Mouse (Mus musculus) lung, postnatal 14 days (tissue): ENCODE measurements around the gene Fam189a2.

Experiments used
- DNase-seq: peaks from one replicate; pipeline ENCODE4 v3.0.0; 2021

The Fam189a2 gene

DNA sequence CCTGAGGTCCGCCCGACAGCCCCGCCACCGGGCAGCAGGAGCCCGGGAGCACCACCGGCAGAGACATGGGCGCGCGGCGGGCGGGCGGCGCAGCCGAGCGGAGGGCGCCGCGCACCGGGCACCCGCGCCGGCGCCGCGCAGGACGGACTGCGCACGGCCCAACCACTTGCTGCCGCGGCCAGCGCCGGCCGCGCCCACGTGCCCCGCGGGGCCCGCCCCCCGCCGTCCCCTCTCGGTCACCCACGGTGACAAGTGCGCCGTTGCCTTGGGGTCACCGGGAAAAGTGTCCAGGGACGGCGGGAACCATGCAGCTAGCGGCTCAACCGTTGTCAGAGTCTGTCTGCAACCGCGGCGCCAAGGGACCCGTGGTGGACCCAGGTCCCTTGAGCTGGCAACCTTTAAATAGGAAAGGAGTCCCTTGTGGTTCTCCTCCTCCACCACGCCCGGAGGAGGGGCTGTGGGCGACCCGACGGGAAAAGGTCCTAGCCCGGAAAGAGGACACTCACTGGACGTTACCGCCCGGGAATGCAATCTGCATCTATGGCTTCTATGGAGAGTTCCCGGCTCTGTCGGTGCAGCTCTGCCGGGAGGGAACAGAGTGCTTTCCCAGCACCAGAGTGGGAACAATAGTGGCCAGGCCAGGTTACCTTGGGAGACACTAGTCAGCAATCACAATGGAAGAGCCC, at the start of gene Fam189a2:
Fam189a2 (minus strand) TSS at position 149 of the 686 bp plus-strand sequence.
- peak; percentile 63 for DNase-seq

DNA sequence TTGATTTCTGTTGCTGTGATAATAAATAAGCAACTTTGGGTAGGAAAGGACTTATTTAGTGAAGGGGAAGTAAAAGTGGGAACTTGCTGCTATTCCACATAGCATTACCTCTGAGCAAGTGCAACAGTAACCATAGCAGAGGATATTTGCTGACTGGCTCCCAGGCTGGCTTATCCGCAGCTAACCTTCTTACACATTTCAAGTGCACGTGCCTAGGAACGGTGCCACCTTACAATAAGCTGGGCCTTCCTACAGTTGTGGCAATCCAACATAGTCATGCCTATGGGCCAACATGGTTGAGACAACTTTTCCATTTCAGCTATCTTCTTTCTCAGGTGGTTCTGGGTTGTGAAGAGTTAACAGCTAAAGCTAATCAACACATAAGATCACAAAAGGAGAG, 46.8 kb upstream of the Fam189a2 start:
- no peak for DNase-seq

DNA sequence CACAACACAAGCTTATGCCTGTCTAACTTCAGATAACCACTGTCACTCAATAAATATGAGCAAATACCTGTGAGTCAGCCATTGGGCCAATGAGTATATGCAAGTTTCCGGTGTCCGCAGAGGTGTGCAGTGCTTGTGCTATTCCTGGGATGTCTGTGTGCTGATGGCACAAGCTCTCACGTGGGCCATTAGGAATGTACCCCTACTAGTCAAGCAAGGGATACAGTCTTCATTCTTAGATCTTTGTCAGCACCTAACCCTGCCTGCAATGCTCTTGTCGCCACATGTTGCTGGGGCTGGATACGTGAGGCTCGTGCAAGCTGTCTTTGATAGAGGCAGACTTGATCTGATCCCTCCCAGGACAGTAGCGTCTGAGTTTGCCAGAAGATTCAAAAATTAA, 45.7 kb upstream of the Fam189a2 start:
- DNase-seq: no peak

DNA sequence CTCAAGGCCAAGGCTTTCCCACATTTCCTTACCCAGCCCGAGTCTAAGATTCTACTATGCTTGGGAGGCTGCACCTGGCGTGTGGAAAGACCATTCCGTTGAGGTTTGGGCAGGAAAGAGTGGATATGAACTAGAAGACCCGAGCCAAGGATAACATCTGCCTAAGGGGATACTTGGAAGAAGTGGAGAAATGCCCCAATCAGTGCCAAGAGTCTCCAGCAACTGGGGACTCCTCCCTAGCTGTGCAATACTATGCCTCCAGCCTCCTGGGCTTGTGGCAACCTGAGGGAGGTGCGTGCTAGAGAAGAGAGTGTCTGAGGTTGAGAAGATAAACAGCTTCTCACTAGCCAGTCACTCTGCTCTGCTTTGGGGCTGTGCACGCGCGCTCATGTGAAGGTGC, 45.1 kb upstream of the Fam189a2 start:
- DNase-seq: no peak

DNA sequence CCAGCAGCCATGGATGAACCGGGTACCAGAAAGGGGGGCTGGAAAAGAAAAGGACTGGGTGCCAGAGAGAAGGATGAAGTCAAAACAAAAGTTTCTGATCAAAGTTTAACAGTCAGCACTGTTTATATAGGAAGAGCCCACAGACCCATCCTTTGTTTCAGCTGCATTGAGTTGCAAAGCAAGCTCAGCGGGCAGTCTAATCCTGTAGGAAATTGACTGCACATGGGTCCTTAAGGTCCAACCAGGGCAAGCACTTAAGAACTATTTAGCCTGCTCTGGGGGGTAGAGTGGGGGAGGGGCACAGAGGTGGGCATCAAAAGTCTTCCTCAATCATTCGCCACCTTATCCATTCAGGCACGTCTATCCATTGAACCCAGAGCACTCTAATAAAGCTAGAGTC, 42.3 kb upstream of the Fam189a2 start:
- no peak for DNase-seq

DNA sequence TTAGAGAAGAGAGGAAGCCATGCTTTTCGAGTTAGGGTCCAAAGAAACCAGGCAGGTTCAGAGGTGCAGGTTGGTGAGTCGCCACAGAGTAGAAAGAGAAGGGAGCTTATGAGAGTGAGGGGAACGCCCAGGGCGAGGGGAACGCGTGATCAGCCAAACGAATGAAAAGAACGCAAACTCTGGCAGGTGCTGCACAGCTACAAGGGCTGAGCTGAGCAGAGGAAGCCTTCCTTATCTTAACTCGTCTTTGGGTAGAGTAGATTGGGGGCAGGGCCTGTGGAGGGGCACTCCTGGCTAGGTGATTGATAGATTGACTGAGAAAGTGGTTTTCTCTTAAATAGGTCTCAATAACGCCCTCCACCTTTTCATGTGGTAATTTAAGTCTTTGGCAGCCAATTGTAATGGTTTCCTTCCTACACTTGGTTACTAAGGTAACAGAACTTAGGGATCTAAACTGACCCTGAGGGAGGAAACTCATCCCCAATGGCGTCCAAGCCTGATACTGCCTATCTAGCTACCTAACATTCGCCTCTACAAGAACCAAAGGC, 33.6 kb upstream of the Fam189a2 start:
- DNase-seq: no peak

DNA sequence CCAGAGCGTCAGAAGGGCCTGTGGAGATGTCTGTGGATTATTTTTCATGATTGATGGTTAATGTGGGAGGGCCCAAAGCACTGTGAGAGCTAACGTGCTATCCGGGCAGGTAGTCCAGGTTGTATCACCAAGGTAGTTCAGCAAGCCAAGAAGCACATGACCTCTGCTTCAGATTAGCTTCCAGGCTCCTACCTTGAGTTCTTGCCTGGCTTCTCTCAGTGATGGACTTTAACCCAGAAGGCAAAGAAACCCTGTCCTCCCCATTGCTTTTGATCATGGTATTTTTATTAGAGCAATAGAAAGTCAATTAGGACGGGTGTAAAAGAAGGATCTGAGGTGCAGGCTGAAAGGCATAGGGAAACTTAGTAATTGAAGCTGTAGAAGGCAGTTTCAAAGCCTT, 32.8 kb upstream of the Fam189a2 start:
- DNase-seq: no peak

DNA sequence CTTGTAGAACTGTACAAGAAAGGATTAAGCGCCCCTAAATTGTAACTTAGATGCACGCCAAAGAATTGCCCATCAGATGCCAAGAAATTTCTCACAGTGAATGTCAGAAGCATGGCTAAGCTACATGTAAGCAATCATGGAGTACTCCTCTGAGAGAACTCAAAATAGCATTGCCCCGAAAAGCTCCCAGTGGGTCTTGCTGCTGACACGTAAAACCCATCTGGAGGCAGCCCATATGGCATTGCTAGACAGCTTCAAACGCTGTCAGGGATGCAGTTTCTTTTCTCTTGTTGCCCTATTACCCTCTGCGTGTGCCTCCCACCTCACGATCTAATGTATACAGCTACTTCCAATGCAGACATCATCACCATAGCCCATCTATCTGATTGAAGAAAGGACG, 28.0 kb upstream of the Fam189a2 start:
- DNase-seq: no peak

DNA sequence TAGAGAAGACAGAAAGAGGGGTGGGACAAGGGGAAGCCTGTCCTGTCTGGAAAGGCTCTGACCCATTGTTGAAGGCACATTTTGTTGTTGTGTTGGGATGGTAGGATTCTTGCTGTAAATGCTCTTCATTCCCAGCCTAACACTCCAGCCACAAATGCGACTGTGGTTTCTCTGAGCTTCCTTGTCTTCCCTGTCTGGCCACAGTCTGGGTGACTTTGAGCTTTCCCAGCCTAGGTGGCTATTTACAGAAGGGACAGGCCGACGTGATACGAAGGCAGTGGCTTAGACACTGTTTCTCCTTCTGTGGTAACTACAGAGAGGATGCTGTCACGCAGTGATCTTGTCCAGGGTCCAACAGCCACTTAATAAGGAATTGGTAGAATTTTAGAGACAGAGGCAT, 27.2 kb upstream of the Fam189a2 start:
- DNase-seq: no peak

DNA sequence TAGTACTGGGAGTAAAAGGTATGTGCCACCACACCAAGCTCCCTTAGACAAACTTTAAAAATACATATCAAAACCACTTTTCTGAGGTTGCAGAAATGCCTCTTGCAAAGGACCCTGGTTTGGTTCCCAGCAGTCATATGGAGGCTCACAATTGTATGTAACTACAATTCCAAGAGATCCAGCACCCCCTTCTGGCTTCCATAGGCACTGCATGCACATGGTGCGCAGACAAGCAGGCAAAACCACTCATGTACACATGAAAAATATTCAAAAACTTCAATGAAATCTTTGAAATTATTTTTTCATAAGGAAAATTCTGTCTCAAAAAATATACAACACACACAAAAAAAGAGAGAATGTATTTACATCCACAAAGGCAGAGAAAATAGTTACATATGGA, 26.1 kb upstream of the Fam189a2 start:
- DNase-seq: no peak

DNA sequence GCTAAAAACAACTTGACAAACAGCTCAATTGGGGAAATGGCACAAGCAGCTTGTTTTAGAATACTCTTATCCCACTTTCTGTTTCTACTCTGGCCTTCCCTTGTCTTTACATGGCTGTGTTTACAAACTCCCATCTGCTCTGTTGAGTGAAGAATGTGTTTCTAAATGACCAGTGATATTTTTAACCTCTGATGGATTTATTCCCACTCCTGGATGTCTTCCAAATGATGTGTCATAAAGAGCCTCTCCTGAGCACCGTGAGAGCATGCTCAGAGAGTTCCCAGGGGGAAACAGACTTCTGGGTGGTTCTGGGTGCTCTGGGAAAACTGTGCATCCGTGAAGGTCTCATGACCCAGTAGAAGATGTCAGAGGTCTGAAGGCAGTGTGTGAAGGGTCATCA, 24.1 kb upstream of the Fam189a2 start:
- DNase-seq: peak; percentile 54

DNA sequence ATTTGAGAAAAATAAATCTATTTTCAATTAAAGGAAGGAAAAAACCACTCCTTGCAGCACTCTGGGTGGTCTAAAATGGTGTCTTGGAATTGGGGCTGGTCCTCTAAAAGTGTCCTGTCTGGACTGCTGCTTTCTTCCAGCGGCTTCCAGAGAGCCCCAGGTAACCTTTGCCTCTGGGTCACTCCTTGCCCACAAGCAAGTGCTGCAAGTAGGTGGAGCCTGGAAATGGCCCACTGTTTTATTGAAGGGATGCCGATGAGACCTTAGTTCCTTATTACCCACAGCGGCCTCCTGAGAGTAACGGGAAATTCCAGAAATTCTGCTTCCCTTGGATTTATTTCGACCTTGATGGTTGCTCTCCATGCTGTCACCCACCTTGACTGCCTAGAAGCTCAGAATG, 23.4 kb upstream of the Fam189a2 start:
- DNase-seq: no peak

DNA sequence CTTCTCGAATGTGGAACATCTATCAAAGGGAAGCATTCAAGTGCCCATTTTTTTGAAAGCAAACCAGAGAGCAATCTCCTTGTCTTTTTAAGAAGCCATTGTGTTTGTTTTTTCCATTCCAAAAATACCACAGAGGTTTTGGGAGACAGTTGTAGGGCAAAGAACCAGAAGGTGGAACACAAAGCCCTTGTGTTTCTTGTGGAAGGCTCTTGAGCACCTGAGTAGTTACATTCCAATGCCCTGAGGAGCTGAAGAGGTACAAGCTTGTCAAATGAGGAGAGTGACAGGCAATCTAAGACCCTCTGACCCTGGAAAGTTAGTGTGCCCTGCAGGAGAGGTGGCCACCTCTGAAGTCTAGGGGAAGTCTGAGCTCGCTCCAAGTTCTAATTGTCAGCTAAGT, 19.7 kb upstream of the Fam189a2 start:
- no peak for DNase-seq

DNA sequence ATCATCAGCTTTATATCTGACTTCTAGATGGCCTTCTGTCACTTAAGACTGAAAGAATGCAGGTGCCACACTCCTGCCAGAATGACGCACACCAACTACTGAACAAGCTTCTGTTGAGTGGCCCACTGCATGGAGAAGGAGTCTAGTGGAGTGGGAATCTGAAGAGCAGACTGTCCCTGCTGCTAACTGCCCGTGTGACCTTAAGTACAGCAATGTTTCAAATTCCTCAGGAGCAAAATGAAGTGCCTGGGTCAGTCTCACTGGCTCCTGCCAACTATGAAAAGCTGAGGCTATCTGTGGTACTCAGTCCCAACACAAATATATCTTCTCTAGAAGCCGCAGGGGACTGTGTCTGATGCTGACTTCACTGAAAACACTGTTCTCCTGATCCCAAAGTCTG, 18.5 kb upstream of the Fam189a2 start:
- DNase-seq: peak; percentile 52

DNA sequence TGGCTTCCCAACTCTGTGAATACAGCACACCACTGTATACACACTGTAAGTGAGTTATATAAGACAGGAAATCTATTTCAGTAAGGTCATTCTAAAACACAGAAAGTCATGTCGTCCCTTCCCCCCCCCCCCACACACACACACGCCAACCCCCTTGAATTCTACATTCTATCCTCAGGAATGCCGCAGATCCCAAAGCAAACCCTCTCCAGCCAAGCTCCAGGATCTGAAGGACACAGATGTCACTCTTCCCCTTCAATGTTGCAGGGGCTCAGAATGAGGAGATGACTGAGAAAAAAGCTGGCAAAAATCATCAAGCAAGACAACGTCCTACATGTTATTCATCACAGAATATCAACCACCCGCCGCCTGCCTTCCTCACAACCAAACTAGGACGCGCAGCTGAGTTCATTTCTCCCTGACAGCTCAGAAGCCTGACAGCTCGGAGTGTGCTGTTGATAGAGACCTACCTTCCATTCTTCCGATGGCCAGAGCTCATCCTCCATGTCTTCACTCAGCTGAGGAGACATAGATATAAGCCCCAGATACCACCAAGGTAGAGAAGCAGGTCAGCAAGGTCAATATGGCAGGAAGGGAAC, 15.7 kb upstream of the Fam189a2 start:
- DNase-seq: no peak

DNA sequence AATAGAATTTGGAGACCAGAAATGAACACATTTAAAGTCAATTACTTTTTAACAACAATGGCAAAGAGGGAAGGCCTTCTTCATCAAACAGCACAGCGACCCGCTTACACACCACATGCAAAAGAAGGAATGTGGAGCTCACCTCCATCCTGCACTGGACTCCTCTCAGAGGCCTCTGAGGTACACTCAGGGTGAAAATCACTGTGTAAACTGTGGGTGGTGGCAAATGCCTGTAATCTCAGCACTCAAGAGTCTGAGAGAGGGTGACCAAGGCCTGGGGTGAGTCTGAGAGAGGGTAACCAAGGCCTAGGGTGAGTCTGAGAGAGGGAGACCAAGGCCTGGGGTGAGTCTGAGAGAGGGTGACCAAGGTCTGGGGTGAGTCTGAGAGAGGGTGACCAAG, 11.6 kb upstream of the Fam189a2 start:
- no peak for DNase-seq

DNA sequence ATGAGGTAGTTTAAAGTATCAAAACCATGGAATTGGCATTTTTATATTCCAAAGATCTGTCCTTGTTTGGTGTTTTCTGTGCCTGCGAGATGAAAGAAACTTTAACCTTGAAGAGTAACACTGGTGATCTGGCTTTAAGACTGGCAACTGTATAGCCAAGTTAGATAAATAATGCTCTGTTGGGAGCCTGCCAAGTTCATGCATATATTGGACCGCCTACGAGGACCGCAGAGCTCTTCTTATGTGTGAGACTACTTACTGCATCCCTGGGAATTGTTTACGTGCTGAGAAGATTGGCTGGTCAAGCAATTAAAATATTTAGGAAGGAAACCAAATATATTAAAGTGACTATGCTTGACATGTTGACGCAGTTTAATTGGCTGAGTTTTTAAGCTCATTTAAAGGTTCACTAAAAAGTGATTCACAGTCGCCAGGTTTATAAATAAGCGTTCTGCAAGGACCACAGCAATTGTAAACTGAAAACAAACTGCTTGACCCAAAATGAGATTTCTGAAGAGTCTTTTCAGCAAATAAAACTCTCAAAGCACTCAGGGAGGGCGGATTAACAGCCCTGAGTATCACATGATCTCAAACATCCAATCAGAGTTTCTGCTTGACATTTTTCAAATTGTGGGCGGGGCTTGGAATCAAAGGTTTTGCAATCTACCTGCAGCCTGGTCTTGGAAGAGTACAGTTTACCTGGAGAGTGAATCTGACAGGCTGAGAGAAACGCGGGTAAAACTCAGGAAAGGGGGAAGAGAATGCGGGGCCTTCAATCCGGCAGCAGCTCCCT, 8.4 kb upstream of the Fam189a2 start:
- DNase-seq: peak; percentile 73

DNA sequence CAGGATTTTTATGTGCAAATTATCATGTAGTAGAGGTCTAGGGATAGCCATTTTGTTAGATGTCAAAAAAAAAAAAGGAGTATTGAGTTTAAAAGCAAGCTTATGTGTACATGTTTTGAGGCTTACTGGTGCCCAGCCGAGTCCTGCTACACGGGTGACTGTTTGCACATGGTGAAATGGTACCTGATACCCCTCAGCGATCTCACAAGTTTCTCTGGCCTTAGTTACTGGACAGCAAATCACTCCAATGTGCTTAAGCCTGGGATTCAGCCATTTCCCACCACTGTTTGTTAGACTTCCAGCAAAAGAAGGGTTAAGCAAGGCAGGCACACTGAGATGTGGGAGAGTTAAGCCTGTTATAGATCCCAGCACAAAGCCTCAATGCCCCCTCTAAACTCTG, 3.5 kb upstream of the Fam189a2 start:
- DNase-seq: no peak

DNA sequence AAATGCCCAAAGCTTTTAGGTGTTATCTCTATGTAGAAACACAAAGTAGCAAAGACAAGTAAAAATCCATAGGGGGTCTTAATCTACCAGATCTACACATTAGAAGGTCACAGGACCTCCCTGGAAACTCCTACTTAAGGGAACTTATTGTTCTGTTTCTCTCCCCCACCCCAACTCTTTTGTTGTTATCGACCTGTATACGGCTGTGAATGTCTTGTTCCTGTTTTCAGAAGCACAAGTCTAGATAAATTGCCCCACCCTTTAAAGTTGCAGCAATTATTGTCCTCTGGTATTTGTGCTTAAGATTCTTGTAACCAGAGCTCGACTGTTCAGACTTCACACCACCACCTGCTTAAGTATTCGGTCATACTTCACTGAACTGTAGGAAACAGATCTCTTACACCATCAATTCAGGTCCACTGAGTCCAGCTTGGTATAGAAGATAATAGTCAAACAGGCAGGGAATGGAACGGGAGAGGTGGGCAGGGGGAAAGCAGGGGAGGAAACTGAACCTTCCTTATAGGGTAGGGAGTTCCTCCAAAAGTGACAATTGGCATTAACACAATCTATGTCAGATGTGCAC, 1.9 kb upstream of the Fam189a2 start:
- no peak for DNase-seq

DNA sequence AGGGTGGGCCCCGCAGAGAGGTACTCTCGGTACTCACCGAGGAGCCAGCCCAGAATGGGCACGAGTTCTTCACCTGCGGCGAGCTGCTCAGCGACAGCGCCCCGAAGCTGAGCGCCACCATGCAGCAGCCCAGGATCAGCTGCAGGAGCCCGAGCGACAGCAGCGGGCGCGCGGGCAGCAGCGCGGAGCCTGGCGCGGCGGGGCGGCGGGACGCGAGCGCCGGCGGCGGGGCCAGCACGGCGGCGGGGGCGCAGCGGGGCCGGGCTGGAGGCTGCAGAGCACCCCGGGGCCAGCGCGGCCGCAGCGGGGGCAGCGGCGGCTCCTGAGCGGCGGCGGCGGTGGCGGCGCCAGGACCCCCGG, 328 bp downstream of the Fam189a2 start:
- DNase-seq: peak; percentile 45

DNA sequence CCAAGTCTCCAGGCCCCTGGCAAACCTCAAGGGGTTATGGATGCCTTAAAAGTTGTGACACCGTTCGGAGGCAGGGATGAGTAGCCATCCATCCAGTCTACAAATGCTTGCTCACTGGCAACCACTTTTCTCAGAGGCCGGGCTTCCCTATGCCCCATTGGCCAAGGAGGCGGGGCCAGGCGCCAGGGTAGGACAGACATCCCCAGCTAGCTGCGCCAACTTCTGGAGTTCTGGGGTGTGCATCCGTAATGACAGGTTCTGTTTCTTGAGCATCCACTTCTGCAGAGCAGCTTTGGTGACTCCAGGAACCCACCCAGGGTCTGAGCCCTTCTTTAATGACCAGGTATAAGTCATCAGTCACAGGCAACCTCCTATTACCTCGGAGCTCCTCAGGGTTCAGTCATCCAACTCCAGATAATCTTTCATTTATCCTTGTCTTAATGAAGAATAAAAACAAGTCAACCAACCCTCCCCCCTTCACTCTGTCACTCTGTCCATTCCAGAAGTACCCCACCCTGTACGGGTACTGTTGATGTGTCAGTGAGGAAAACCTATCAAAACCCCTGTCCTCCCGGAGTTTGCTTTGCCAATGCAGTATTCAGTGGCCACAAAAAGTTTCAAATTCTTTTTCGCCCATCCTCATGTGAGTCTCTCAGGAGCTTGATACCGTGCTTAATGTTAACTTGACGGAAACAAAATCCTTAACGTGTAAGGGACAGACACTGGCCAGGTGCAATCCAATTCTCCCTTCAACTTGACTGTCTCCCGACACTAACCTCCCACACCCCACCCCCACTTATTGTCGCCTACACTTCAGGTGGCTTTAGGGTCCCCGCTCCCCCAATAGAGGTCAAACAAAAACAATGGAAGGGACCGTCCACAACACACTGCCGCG, 956 bp downstream of the Fam189a2 start:
- peak; percentile 69 for DNase-seq

DNA sequence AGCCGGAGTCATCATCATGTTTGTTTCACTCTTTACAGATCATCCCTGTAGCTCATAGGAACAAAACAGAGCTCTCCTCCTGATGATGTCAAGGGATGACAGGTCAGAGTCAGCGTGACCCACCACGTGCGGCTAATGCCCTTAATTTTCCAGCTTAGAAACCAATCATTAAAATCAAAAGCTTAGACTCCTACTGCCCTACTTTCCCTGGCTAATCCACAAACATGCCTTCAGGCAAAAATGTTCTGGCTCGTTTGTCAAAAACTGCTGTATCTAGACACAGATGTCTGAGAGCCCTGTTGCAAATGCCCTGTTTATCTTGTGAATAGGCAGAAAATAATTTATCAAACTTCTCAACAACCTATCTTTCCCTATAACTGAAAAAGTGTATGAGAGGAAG, 4.9 kb downstream of the Fam189a2 start:
- no peak for DNase-seq

DNA sequence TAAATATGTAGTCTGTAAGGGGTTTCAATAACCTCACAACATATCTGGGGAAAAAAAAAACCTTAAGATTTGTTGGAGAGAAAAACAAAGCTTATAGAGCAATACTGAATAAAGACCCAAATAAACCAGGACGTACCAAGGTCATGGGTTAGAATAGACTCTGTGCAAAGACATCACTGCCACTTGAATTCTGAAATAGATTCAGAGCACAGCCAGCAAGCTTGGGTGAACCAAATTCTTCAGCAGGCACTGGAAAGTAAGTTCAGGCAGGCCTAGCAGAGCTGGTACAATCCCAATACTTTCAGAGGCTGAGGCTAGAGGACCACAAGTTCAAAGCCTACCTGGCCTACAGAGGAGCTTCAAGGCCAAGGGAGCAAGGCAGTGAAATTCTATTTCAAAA, 6.2 kb downstream of the Fam189a2 start:
- no peak for DNase-seq
